Mouse (Mus musculus): ENCODE results near the gene Ppp1r1b. TPM values are rescaled to one million over a fixed set of nuclear protein-coding genes. Genes with fewer than 3 reads are reported as not detected.

Ppp1r1b gene
- polyA plus RNA-seq, 1 experiment = 0.34 TPM

- Histone ChIP-seq H3K4me3 (replicated peaks) (peak overlapping the region; percentile 80), H3K9me3 (no peaks in the 10 kb centered on the region), H3K4me1 (peaks cover 30% of the 10 kb centered on the region), H3K27me3 (replicated peaks) (peaks cover 83% of the 10 kb centered on the region), H3K36me3 (replicated peaks; ENCODE audit: low read length) (no peaks in the 10 kb centered on the region)
- TF ChIP-seq GATA1 (IDR thresholded peaks at IDR 0.05; ENCODE audit: borderline replicate concordance, low read length) = no peak
- no peak for TF ChIP-seq FLI1 (IDR thresholded peaks at IDR 0.05; ENCODE audit: low read length)
Observed at GRCm38 (mm10) chr11:98342000-98342945, 5.9 kb upstream of the Ppp1r1b start.

GRCm38 (mm10) chr11:98345253-98345652 lies 3.0 kb upstream of the Ppp1r1b start:
- H3K4me1 ChIP-seq = peaks cover 33% of the 10 kb centered on the region
- peaks cover 83% of the 10 kb centered on the region for H3K27me3 ChIP-seq (replicated peaks)

DNA sequence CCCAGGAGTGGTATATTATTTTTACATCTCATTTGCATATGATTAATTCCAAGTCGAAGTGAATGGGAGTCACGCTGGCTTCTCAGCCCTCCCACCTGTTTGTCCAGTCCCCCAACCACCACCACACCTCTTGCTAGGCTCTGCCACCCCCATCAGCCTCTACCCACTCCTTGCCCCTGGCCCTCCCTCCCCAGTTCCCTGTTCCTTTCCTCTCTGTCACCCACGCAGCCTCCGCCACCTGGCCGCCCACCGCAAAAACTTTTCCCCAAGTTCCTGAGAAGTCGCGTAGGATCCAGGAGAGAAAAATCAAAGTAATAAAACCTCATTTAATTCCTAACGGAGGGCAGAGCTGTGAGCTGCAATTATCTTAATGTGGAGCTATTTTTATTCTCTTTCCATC lies 2.0 kb upstream of the Ppp1r1b start:
- no peaks in the 10 kb centered on the region for H3K9me3 ChIP-seq
- no peak for TF ChIP-seq FLI1 (IDR thresholded peaks at IDR 0.05; ENCODE audit: low read length)
- no peak for TF ChIP-seq GATA1 (IDR thresholded peaks at IDR 0.05; ENCODE audit: borderline replicate concordance, low read length)
- peaks cover 86% of the 10 kb centered on the region for H3K27me3 ChIP-seq (replicated peaks)

More at GRCm38 (mm10) chr11:98345253-98345652, 3.0 kb upstream of the Ppp1r1b start:
- Histone ChIP-seq H3K4me3 (replicated peaks) (no peak overlapping the region), H3K9me3 (no peaks in the 10 kb centered on the region), H3K36me3 (replicated peaks; ENCODE audit: low read length) (no peaks in the 10 kb centered on the region)
- TF ChIP-seq FLI1 (IDR thresholded peaks at IDR 0.05; ENCODE audit: low read length) = no peak
- no peak for TF ChIP-seq GATA1 (IDR thresholded peaks at IDR 0.05; ENCODE audit: borderline replicate concordance, low read length)

DNA sequence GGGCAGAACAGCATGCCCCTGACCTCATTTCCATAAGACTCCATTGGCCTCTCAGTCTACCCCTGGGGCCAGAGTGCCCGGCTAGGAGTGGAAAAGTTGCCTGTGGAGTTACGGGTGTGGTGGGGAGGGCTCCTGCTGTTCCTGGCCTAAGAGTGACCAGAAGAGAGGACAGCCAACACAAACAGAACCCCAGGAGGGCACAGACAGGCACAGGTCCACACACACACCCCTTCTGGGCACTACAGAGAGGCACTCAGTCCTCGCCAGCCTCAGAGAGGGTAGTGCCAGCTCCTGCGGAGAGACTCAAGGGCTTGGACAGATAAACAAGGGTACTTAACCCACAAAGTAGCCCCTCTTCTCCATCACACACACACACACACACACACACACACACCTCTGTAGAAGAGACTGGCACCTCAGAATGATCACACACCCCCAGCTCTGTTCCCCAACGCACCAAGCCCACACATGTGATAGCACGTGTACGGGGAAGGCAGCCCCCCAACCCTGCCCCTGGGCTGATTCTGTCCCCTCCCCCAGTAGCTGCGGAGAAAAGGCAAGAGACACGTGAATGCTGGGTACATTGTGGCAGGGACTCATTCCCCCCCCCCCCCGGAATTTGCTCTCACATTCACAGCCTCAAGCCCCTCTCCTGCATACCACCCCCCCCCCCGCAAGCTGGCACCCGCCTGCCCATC lies 670 bp upstream of the Ppp1r1b start:
- TF ChIP-seq FLI1 (IDR thresholded peaks at IDR 0.05; ENCODE audit: low read length) = no peak
- TF ChIP-seq GATA1 (IDR thresholded peaks at IDR 0.05; ENCODE audit: borderline replicate concordance, low read length) = no peak
- Histone ChIP-seq H3K9me3 (no peaks in the 10 kb centered on the region), H3K4me1 (peaks cover 30% of the 10 kb centered on the region), H3K36me3 (replicated peaks; ENCODE audit: low read length) (no peaks in the 10 kb centered on the region), H3K27me3 (replicated peaks) (peaks cover 87% of the 10 kb centered on the region), H3K4me3 (replicated peaks) (no peak overlapping the region)

More for the DNA sequence above, 2.0 kb upstream of the Ppp1r1b start:
- Histone ChIP-seq H3K36me3 (replicated peaks; ENCODE audit: low read length) (no peaks in the 10 kb centered on the region), H3K4me1 (peaks cover 33% of the 10 kb centered on the region), H3K4me3 (replicated peaks) (no peak overlapping the region)

DNA sequence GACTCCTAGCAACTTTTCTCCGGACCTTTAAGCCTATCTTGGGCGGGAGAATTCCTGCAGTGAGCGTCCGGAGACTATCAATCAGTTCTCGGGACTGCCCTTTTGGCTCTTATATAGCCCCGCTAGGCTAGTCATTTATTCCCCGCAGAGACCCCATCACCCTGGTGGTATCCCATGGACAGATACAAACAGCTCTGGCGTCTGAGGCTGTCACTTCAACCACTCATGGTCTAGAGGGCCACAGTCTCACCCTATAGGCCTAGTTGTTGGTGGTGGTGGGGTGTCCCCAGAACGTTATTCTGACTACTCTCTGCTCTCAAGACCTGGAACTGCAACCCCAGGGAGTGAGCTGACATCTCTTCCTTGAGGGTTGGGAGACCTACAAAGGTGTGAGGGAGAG lies 1.1 kb downstream of the Ppp1r1b start:
- Histone ChIP-seq H3K9me3 (no peaks in the 10 kb centered on the region), H3K4me1 (peaks cover 37% of the 10 kb centered on the region), H3K27me3 (replicated peaks) (peaks cover 90% of the 10 kb centered on the region), H3K4me3 (replicated peaks) (no peak overlapping the region), H3K36me3 (replicated peaks; ENCODE audit: low read length) (no peaks in the 10 kb centered on the region)
- TF ChIP-seq GATA1 (IDR thresholded peaks at IDR 0.05; ENCODE audit: borderline replicate concordance, low read length) (no peak), FLI1 (IDR thresholded peaks at IDR 0.05; ENCODE audit: low read length) (no peak)

DNA sequence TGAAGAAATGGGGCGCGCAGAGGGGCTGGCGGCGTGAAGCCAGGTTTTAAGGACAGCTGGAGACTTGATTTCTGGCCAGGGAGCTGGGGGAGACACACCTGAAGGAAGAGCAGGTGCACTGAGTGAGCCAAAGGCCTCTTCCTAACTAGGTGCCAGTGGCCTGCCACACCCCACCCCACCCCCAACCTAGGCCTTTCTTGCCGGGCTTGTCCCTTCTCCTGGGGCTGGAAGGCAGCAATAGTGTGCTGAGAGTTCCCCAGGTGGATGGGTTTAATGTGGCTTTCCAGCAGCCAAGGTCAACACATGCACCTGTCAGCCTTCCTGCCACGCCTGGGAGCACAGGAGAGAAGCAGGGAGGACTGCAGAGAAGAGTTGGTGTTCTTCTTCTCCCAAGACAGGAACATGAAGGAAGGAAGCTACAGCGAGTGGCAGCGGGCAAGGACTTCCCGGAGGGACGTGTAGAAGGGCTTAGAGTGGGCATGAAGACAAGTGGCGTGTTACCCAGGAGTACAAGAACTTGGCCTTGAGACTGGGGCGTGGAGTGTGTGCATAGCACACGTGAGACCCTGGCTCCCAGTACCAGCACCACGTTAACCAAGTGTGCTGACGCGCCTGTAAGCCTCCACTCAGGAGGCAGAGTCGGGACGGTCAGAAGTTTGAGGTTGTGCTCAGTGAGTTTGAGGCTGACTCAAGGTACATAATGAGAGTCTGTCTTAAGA lies 4.2 kb downstream of the Ppp1r1b start:
- Histone ChIP-seq H3K4me1 (peaks cover 57% of the 10 kb centered on the region), H3K4me3 (replicated peaks) (no peak overlapping the region), H3K27me3 (replicated peaks) (peaks cover 81% of the 10 kb centered on the region), H3K36me3 (replicated peaks; ENCODE audit: low read length) (no peaks in the 10 kb centered on the region), H3K9me3 (no peaks in the 10 kb centered on the region)
- no peak for TF ChIP-seq GATA1 (IDR thresholded peaks at IDR 0.05; ENCODE audit: borderline replicate concordance, low read length)
- no peak for TF ChIP-seq FLI1 (IDR thresholded peaks at IDR 0.05; ENCODE audit: low read length)

- TF ChIP-seq FLI1 (IDR thresholded peaks at IDR 0.05; ENCODE audit: low read length) = no peak
- no peak for TF ChIP-seq GATA1 (IDR thresholded peaks at IDR 0.05; ENCODE audit: borderline replicate concordance, low read length)
- Histone ChIP-seq H3K9me3 (no peaks in the 10 kb centered on the region), H3K36me3 (replicated peaks; ENCODE audit: low read length) (no peaks in the 10 kb centered on the region), H3K4me1 (peaks cover 54% of the 10 kb centered on the region), H3K4me3 (replicated peaks) (no peak overlapping the region), H3K27me3 (replicated peaks) (peaks cover 68% of the 10 kb centered on the region)
Observed at GRCm38 (mm10) chr11:98353651-98354211, 5.5 kb downstream of the Ppp1r1b start.

DNA sequence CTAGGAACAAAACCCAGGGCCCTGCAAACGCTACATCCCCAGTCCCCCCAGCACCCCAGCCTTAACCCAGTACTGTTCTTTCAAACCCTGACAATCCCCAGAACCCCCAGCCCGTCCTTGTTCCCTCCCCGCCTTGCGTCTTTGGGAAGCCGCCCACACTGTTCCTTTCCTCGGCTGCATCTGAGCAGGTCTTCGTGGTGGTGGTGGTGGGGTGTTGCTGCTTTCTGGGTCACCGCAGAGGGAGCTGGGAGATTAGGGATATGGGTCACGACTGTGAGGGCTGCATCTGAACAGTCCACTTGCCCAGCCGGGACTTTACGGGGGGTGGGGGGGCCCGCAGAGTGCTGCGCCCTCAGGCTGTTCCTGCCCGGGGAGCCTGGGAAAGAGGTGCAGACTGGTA lies 6.2 kb downstream of the Ppp1r1b start:
- peaks cover 61% of the 10 kb centered on the region for H3K27me3 ChIP-seq (replicated peaks)

DNA sequence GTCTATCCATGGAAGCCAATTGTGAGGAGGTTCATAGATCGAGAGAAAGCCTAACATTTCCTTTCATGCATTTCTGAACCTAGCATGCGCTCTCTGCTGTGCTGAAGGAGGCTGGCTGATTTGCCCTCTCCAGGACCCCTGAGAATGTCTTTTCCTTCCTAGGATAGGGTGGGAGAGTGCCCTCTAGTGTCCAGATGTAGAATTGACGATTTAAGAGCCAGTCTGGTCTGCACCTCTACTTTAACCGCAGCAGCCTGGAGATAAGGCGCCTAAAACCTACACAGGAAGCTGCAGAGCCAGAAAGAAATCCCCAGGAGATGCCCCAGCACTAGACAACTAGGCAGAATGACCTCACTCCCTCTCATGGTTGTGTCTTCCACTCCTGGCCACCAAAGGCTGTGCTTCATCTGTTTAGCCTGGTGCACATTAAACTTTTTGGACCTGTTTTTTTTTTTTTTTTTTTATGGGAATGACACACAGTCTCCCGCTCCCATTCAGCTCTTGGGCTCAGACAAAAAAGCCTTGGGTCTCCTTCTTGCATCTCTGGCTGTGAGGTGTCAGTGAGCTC lies 7.6 kb downstream of the Ppp1r1b start:
- Histone ChIP-seq H3K4me1 (peaks cover 72% of the 10 kb centered on the region), H3K9me3 (no peaks in the 10 kb centered on the region), H3K27me3 (replicated peaks) (peaks cover 47% of the 10 kb centered on the region), H3K36me3 (replicated peaks; ENCODE audit: low read length) (peaks cover 13% of the 10 kb centered on the region), H3K4me3 (replicated peaks) (peak overlapping the region; percentile 62)
- TF ChIP-seq FLI1 (IDR thresholded peaks at IDR 0.05; ENCODE audit: low read length) (no peak), GATA1 (IDR thresholded peaks at IDR 0.05; ENCODE audit: borderline replicate concordance, low read length) (peak; percentile 91; the same call in 2 of the 3 replicates)

More for the DNA sequence above, 6.2 kb downstream of the Ppp1r1b start:
- peaks cover 2% of the 10 kb centered on the region for H3K36me3 ChIP-seq (replicated peaks; ENCODE audit: low read length)
- no peak overlapping the region for H3K4me3 ChIP-seq (replicated peaks)
- H3K4me1 ChIP-seq = peaks cover 58% of the 10 kb centered on the region
- TF ChIP-seq GATA1 (IDR thresholded peaks at IDR 0.05; ENCODE audit: borderline replicate concordance, low read length) (no peak), FLI1 (IDR thresholded peaks at IDR 0.05; ENCODE audit: low read length) (no peak)
- H3K9me3 ChIP-seq = no peaks in the 10 kb centered on the region

Measured in megakaryocyte, embryonic 14.5 days (primary cell).